Mouse (Mus musculus): ENCODE results near the gene Ing5.
"Not testable (repeated sequence)": the region's sequence is repeated elsewhere in the genome, so short reads cannot be mapped to it uniquely, and the experiment has no call there.

Gene Ing5

GRCm38 (mm10) chr1:93803556-93804507 is at the start of gene Ing5:
Ing5 (plus strand) TSS chr1:93803965.
- peak; percentile 98 for DNase-seq (ENCODE audit: low spot score)

GRCm38 (mm10) chr1:93754573-93755290 is 49.0 kb upstream of the Ing5 start, which contains the start of gene Thap4:
Thap4 (minus strand) TSS chr1:93754864.
- DNase-seq (ENCODE audit: low spot score), result peak; percentile 90

- DNase-seq (ENCODE audit: low spot score), result no peak
Measured at GRCm38 (mm10) chr1:93755291-93755610, 48.5 kb upstream of the Ing5 start.

- no peak for DNase-seq (ENCODE audit: low spot score)
Measured at GRCm38 (mm10) chr1:93755618-93756017, 48.1 kb upstream of the Ing5 start.

- no peak for DNase-seq (ENCODE audit: low spot score)
Measured at GRCm38 (mm10) chr1:93756154-93756553, 47.6 kb upstream of the Ing5 start.

GRCm38 (mm10) chr1:93760076-93760475 is 43.7 kb upstream of the Ing5 start:
- DNase-seq (ENCODE audit: low spot score), result no peak

GRCm38 (mm10) chr1:93763531-93763930 is 40.2 kb upstream of the Ing5 start:
- DNase-seq (ENCODE audit: low spot score), result not testable (repeated sequence)

- no peak for DNase-seq (ENCODE audit: low spot score)
Measured at GRCm38 (mm10) chr1:93764871-93765591, 38.7 kb upstream of the Ing5 start.

- DNase-seq (ENCODE audit: low spot score), result no peak
Measured at GRCm38 (mm10) chr1:93767600-93767999, 36.2 kb upstream of the Ing5 start.

- no peak for DNase-seq (ENCODE audit: low spot score)
Measured at GRCm38 (mm10) chr1:93769901-93770300, 33.9 kb upstream of the Ing5 start.

GRCm38 (mm10) chr1:93776686-93777085 is 27.1 kb upstream of the Ing5 start:
- no peak for DNase-seq (ENCODE audit: low spot score)

GRCm38 (mm10) chr1:93786912-93787311 is 16.9 kb upstream of the Ing5 start:
- no peak for DNase-seq (ENCODE audit: low spot score)

- no peak for DNase-seq (ENCODE audit: low spot score)
Measured at GRCm38 (mm10) chr1:93794526-93794925, 9.2 kb upstream of the Ing5 start.

GRCm38 (mm10) chr1:93795886-93796285 is 7.9 kb upstream of the Ing5 start:
- DNase-seq (ENCODE audit: low spot score), result no peak

GRCm38 (mm10) chr1:93800670-93801503 is 2.9 kb upstream of the Ing5 start:
- no peak for DNase-seq (ENCODE audit: low spot score)

- peak; percentile 92 for DNase-seq (ENCODE audit: low spot score)
Measured at GRCm38 (mm10) chr1:93801741-93802238, 2.0 kb upstream of the Ing5 start, which contains the start of gene Dtymk. Dtymk (minus strand) TSS chr1:93801934.

GRCm38 (mm10) chr1:93802771-93803170 is 994 bp upstream of the Ing5 start:
- DNase-seq (ENCODE audit: low spot score), result no peak

- no peak for DNase-seq (ENCODE audit: low spot score)
Measured at GRCm38 (mm10) chr1:93804818-93805217, 1.1 kb downstream of the Ing5 start.

GRCm38 (mm10) chr1:93805221-93805951 is 1.6 kb downstream of the Ing5 start:
- no peak for DNase-seq (ENCODE audit: low spot score)

GRCm38 (mm10) chr1:93808871-93809270 is 5.1 kb downstream of the Ing5 start:
- no peak for DNase-seq (ENCODE audit: low spot score)

GRCm38 (mm10) chr1:93810011-93810410 is 6.2 kb downstream of the Ing5 start:
- DNase-seq (ENCODE audit: low spot score), result no peak

Data from testis, postnatal 14 days (tissue).